Mouse (Mus musculus) regulatory T cell (primary cell): Measurements from ENCODE around the gene Ptprcap.

ENCODE experiments used
- in situ Hi-C: fragments of 300-600 bp; cut with MboI, MseI; formaldehyde crosslinking; loops from one replicate; pipeline ENCODE4 v1.15.1; 2025; ENCODE audit warnings: high pct_unique_total_duplicates

The Ptprcap gene

GRCm38 (mm10) chr19:4193129-4193528 lies 39.7 kb downstream of the Ptprcap start:
- in situ Hi-C loops: loop anchor here (5.0 to 10.0 kb wide), 2 partner anchors 76 to 1602 kb away; no protein-coding TSS in a partner anchor

- in situ Hi-C loops: loop anchor here (5.0 to 10.0 kb wide), 2 partner anchors 77 to 1601 kb away; no protein-coding TSS in a partner anchor
Measured at GRCm38 (mm10) chr19:4194021-4194724, 40.8 kb downstream of the Ptprcap start.

- in situ Hi-C loops: loop anchor here (5.0 to 10.0 kb wide), 2 partner anchors 78 to 1600 kb away; no protein-coding TSS in a partner anchor
Measured at GRCm38 (mm10) chr19:4194776-4195650, 41.6 kb downstream of the Ptprcap start.

GRCm38 (mm10) chr19:4196048-4196447 lies 42.6 kb downstream of the Ptprcap start:
- in situ Hi-C loops: loop anchor here (10.0 kb wide), 1 partner anchor 1599 kb away; no protein-coding TSS in a partner anchor

- in situ Hi-C loops: loop anchor here (10.0 kb wide), 1 partner anchor 1598 kb away; no protein-coding TSS in a partner anchor
Measured at GRCm38 (mm10) chr19:4196548-4196947, 43.1 kb downstream of the Ptprcap start.

- in situ Hi-C loops: loop anchor here (10.0 kb wide), 1 partner anchor 1598 kb away; no protein-coding TSS in a partner anchor
Measured at GRCm38 (mm10) chr19:4197180-4197579, 43.8 kb downstream of the Ptprcap start.

GRCm38 (mm10) chr19:4201291-4201909 lies 48.0 kb downstream of the Ptprcap start, which contains the start of gene Rad9a:
TSS of gene Rad9a (minus strand) at chr19:4201662.
- in situ Hi-C loops: loop anchor here (5.0 to 10.0 kb wide), 2 partner anchors 49 to 287 kb away; partner anchors contain the start of genes Ndufs8 and Ptprcap

GRCm38 (mm10) chr19:4202149-4202548 lies 48.7 kb downstream of the Ptprcap start:
- in situ Hi-C loops: loop anchor here (5.0 to 10.0 kb wide), 2 partner anchors 50 to 287 kb away; partner anchors contain the start of genes Ndufs8 and Ptprcap

GRCm38 (mm10) chr19:4203148-4203547 lies 49.7 kb downstream of the Ptprcap start:
- in situ Hi-C loops: loop anchor here (5.0 to 10.0 kb wide), 2 partner anchors 51 to 288 kb away; partner anchors contain the start of genes Ndufs8 and Ptprcap

- in situ Hi-C loops: loop anchor here (5.0 to 10.0 kb wide), 2 partner anchors 51 to 289 kb away; partner anchors contain the start of genes Ndufs8 and Ptprcap
Measured at GRCm38 (mm10) chr19:4203604-4204326, 50.4 kb downstream of the Ptprcap start.

- in situ Hi-C loops: loop anchor here (5.0 to 10.0 kb wide), 2 partner anchors 53 to 290 kb away; partner anchors contain the start of genes Ndufs8 and Ptprcap
Measured at GRCm38 (mm10) chr19:4204889-4205288, 51.5 kb downstream of the Ptprcap start.
